ENCODE assay signal across 8 mouse cellular contexts in genomic region chr10:117676644-117677313, GRCm38 (mm10). TPM values are rescaled to one million over a fixed set of nuclear protein-coding genes. Genes with fewer than 3 reads are reported as not detected.
DNase-seq lines count a peak whose midpoint lies in the region; ATAC-seq and TF ChIP-seq lines count a peak whose summit lies in the region.

No protein-coding gene starts in this region.

- peak overlapping the region; percentile 52 for H3K4me2 ChIP-seq in embryonic facial prominence, embryonic 12.5 days (replicated peaks)
- peak overlapping the region; percentile 31 for H3K4me2 ChIP-seq in stomach, postnatal 0 days (replicated peaks; ENCODE audit: low read depth)

- no peaks in the 10 kb centered on the region for H3K9me3 ChIP-seq in embryonic facial prominence, embryonic 12.5 days
- H3K9me3 ChIP-seq in midbrain, embryonic 10.5 days (replicated peaks) = no peaks in the 10 kb centered on the region
- no peaks in the 10 kb centered on the region for H3K9me3 ChIP-seq in stomach, postnatal 0 days (ENCODE audit: control insufficient read depth, low read length)

- no peaks in the 10 kb centered on the region for H3K36me3 ChIP-seq in embryonic facial prominence, embryonic 12.5 days
- no peaks in the 10 kb centered on the region for H3K36me3 ChIP-seq in midbrain, embryonic 10.5 days
- H3K36me3 ChIP-seq in stomach, postnatal 0 days (ENCODE audit: control insufficient read depth, insufficient read depth, low read length) = no peaks in the 10 kb centered on the region

- peak; percentile 74 for TF ChIP-seq CTCF in stomach, postnatal 0 days (IDR thresholded peaks at IDR 0.05; ENCODE audit: low read depth)

- no peak overlapping the region for H3K27ac ChIP-seq in embryonic facial prominence, embryonic 12.5 days
- no peak overlapping the region for H3K27ac ChIP-seq in midbrain, embryonic 10.5 days (replicated peaks)
- H3K27ac ChIP-seq in stomach, postnatal 0 days (replicated peaks) = no peak overlapping the region

- ATAC-seq in embryonic facial prominence, embryonic 12.5 days (ENCODE audit: insufficient number of reproducible peaks, insufficient read depth, low FRiP score, low TSS enrichment) = no peak
- peak; percentile 44 to 60; a peak in 2 of 4 replicates for ATAC-seq in hematopoietic stem cell, adult 5-6 weeks (replicated peaks in 1 of 2; ENCODE audit: insufficient read depth in 1 of 2, low FRiP score in 2 of 2, low TSS enrichment in 1 of 2, low read depth in 1 of 2, poor library complexity in 2 of 2, severe bottlenecking in 2 of 2)
- no peak for ATAC-seq in stomach, postnatal 0 days (ENCODE audit: low FRiP score, low TSS enrichment)

- H3K27me3 ChIP-seq in embryonic facial prominence, embryonic 12.5 days = no peaks in the 10 kb centered on the region
- H3K27me3 ChIP-seq in midbrain, embryonic 10.5 days (ENCODE audit: low read depth, poor library complexity, severe bottlenecking) = no peaks in the 10 kb centered on the region
- no peaks in the 10 kb centered on the region for H3K27me3 ChIP-seq in stomach, postnatal 0 days (ENCODE audit: control insufficient read depth, insufficient read depth, low read length)

- WGBS in embryonic facial prominence, embryonic 12.5 days = 29% methylated on average over 17 of the region's 17 CpGs
- 38% methylated on average over 17 of the region's 17 CpGs for WGBS in midbrain, embryonic 10.5 days
- 44% methylated on average over 17 of the region's 17 CpGs for WGBS in stomach, postnatal 0 days

- peaks cover 10% of the 10 kb centered on the region; the same call in 1 of the 2 replicates for H3K4me1 ChIP-seq in embryonic facial prominence, embryonic 12.5 days
- H3K4me1 ChIP-seq in midbrain, embryonic 10.5 days = peaks cover 15% of the 10 kb centered on the region
- no peaks in the 10 kb centered on the region; the same call in 1 of the 2 replicates for H3K4me1 ChIP-seq in stomach, postnatal 0 days (replicated peaks; ENCODE audit: control insufficient read depth, insufficient read depth)

- TF ChIP-seq EP300 in stomach, postnatal 0 days (optimal IDR thresholded peaks at IDR 0.05) = no peak

- peak; percentile 45 for DNase-seq in ES-CJ7 (ENCODE audit: low read depth, low spot score)
- peak; percentile 49 for DNase-seq in R1 (ENCODE audit: low read depth, low spot score)
- peak; percentile 44 for DNase-seq in left cerebral cortex, adult 11 months (ENCODE audit: low spot score)
- DNase-seq in midbrain, embryonic 10.5 days (ENCODE audit: low spot score) = peak; percentile 38
- DNase-seq in stomach, postnatal 0 days (ENCODE audit: low spot score) = no peak
- DNase-seq in testis, postnatal 14 days (ENCODE audit: low spot score) = no peak

- H3K4me3 ChIP-seq in embryonic facial prominence, embryonic 12.5 days = peak overlapping the region; percentile 28; the same call in 1 of the 2 replicates
- H3K4me3 ChIP-seq in midbrain, embryonic 10.5 days = peak overlapping the region; percentile 49
- no peak overlapping the region for H3K4me3 ChIP-seq in stomach, postnatal 0 days (ENCODE audit: low read depth, low read length)

- H3K9ac ChIP-seq in embryonic facial prominence, embryonic 12.5 days = no peak overlapping the region
- no peak overlapping the region for H3K9ac ChIP-seq in stomach, postnatal 0 days (ENCODE audit: low read length)

RNA-seq across cellular contexts. Expression of gene Mdm2, which starts 33.8 kb away (rescaled TPM):
- polyA plus RNA-seq in embryonic facial prominence, embryonic 12.5 days (2016; fragmentation: Nextera tagmentation; extraction: Ambion mirVana) = 55.0 and 55.9 TPM in 2 replicates
- total RNA-seq in hematopoietic stem cell, adult 5-6 weeks (2017) = 89.1 and 108 TPM in 2 replicates
- 60.6 and 66.7 TPM in 2 replicates for polyA plus RNA-seq in midbrain, embryonic 10.5 days (2016; fragmentation: Nextera tagmentation; extraction: Ambion mirVana)
- polyA plus RNA-seq in stomach, postnatal 0 days (2015; fragmentation: Nextera tagmentation; extraction: Ambion mirVana) = 14.8 and 17.6 TPM in 2 replicates

RNA-seq across cellular contexts. Expression of gene Cpm, which starts 47.5 kb away (rescaled TPM):
- polyA plus RNA-seq in embryonic facial prominence, embryonic 12.5 days (2016; fragmentation: Nextera tagmentation; extraction: Ambion mirVana) = 19.3 and 20.4 TPM in 2 replicates
- total RNA-seq in hematopoietic stem cell, adult 5-6 weeks (2017) = 0.31 and 1.4 TPM in 2 replicates
- polyA plus RNA-seq in midbrain, embryonic 10.5 days (2016; fragmentation: Nextera tagmentation; extraction: Ambion mirVana) = 5.4 and 6.2 TPM in 2 replicates
- 22.9 and 26.6 TPM in 2 replicates for polyA plus RNA-seq in stomach, postnatal 0 days (2015; fragmentation: Nextera tagmentation; extraction: Ambion mirVana)

Comparison
In these comparisons a context has a peak if more than half of its experiments do, and no peak if none do; other contexts are left out.
1. DNase-seq: peak in ES-CJ7 (single experiment), R1 (single experiment), left cerebral cortex, adult 11 months (single experiment) and midbrain, embryonic 10.5 days (single experiment); none in stomach, postnatal 0 days (single experiment) and testis, postnatal 14 days (single experiment).
2. ATAC-seq: peak in hematopoietic stem cell, adult 5-6 weeks (2 of 2); none in embryonic facial prominence, embryonic 12.5 days (single experiment) and stomach, postnatal 0 days (single experiment).